Mouse (Mus musculus) hindbrain, embryonic 14.5 days (tissue): ENCODE measurements around the gene Susd4. TPM values are rescaled to one million over a fixed set of nuclear protein-coding genes. Genes with fewer than 3 reads are reported as not detected.

Experiments
- ATAC-seq: fragments of 200-750 bp; cut with Nextera tagmentation; 2 replicates; pipeline ENCODE4 v1.8.0; 2017; ENCODE audit warnings: moderate number of reproducible peaks, mild to moderate bottlenecking, moderate TSS enrichment, moderate library complexity; ENCODE audit not compliant: low FRiP score
- DNase-seq: peaks from one replicate; pipeline ENCODE4 v3.0.0-alpha.2; 2015; ENCODE audit warnings: low spot score
- H3K27ac ChIP-seq: fragments of 300-500 bp; sonication (generic); 2 replicates; pipeline ENCODE4 v1.5.1; 2014; ENCODE audit warnings: mild to moderate bottlenecking, moderate library complexity
- H3K27me3 ChIP-seq: fragments of 300-500 bp; sonication (generic); 2 replicates; pipeline ENCODE4 v1.6.1; 2014; ENCODE audit warnings: mild to moderate bottlenecking, low read length, mixed read lengths; ENCODE audit not compliant: control insufficient read depth, insufficient read depth
- H3K36me3 ChIP-seq: fragments of 300-500 bp; sonication (generic); replicated peaks from 2 replicates; pipeline ENCODE4 v1.6.1; 2014; ENCODE audit not compliant: control insufficient read depth, insufficient read depth
- H3K4me1 ChIP-seq: fragments of 300-500 bp; sonication (generic); replicated peaks from 2 replicates; pipeline ENCODE4 v1.6.1; 2014; ENCODE audit warnings: antibody characterized with exemption, low read length, mixed read lengths; ENCODE audit not compliant: control insufficient read depth, insufficient read depth
- H3K4me2 ChIP-seq: fragments of 300-500 bp; sonication (generic); replicated peaks from 2 replicates; pipeline ENCODE4 v1.6.1; 2014; ENCODE audit warnings: mild to moderate bottlenecking, moderate library complexity
- H3K4me3 ChIP-seq: fragments of 300-500 bp; sonication (generic); replicated peaks from 2 replicates; pipeline ENCODE4 v1.5.1; 2014; ENCODE audit warnings: mild to moderate bottlenecking, low read length
- H3K9ac ChIP-seq: fragments of 300-500 bp; sonication (generic); 2 replicates; pipeline ENCODE4 v1.6.1; 2014
- H3K9me3 ChIP-seq: fragments of 300-500 bp; sonication (generic); 2 replicates; pipeline ENCODE4 v1.6.1; 2016; ENCODE audit warnings: low read length; ENCODE audit not compliant: control insufficient read depth
- WGBS: fragments of 180-500 bp; shearing (Covaris S2); extraction: QIAGEN DNeasy Blood & Tissue Kit; methylation state at CpG from one replicate; pipeline ENCODE4 v1.1.7; 2014; 5-methylcytosine and 5-hydroxymethylcytosine counted together
- polyA plus RNA-seq: library from polyadenylated mRNA; unstranded; fragments of >200 nt; fragmentation: Nextera tagmentation; extraction: Ambion mirVana; gene quantifications from 2 replicates; pipeline ENCODE4 v1.2.1, GENCODE M21; 2014

The Susd4 gene
- polyA plus RNA-seq, 1 experiment from 2014 or later: 73.9 TPM

DNA sequence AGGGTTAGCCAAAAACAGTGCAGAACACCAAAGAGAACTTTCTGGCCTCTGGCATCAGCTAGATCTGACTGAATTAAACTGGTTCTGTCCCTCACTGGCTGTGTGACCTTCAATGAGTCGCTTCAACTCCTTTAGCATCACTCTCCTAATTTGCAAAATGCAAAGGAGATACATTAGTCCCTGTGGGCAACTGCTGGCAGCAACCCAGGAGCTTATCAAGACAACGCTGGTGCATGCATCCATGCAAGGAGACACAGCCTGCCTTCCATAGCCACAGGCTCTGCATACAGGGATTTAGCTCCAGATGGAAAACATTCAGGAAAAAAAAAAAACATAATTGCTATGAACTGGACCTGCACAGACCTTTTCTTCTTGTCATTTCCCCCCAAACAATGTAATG lies 148.9 kb downstream of the Susd4 start:
- H3K9ac ChIP-seq: no peak overlapping the region
- DNase-seq (peak; percentile 40), ATAC-seq (no peak)
- no peak overlapping the region for H3K4me2 ChIP-seq
- no peak overlapping the region for H3K4me3 ChIP-seq
- 41% methylated on average over 2 of the region's 2 CpGs for WGBS
- no peaks in the 10 kb centered on the region for H3K36me3 ChIP-seq
- H3K4me1 ChIP-seq: peaks cover 15% of the 10 kb centered on the region; the same call in 1 of the 2 replicates
- H3K27me3 ChIP-seq: no peaks in the 10 kb centered on the region
- no peak overlapping the region for H3K27ac ChIP-seq
- 0 out of 2 replicates have a peak, but pooled peaks cover 6% of the 10 kb centered on the region for H3K9me3 ChIP-seq

DNA sequence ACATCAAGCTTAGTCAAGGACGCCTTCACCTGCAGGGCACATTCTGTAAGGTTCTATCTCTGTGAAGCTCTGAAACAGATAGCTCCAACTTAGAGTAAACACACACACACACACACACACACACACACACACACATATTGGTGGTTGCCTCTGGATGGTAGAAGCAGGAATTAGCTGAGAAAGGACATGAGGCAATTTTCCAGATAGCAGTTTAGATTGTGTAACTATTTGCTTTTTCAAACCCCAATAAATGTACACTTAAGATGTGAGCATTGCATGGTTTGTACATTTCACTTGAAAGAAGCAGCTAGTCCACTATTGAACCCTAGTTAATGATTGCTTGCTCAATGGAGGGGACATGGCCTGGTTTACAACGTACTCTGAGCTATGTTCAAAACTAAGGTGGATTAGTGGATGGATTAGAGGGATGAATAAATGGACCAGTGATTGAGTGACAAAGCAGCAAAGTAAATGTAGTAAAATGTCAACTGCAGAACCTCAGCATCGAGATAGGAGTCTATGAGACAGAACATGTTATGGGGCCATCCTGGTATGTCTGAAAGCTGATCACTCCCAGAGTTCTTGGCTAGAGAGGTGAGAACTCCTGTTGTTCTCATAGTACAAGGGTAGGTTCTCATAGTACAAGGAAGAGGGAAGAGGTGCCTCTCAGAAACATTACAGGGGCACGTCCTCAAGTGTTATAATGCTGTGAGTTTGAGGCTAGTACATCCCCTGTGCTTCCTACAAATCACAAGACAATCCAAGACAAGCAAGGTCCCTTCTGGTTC lies 150.7 kb downstream of the Susd4 start:
- ATAC-seq (no peak), DNase-seq (no peak)
- no peaks in the 10 kb centered on the region for H3K36me3 ChIP-seq
- H3K27ac ChIP-seq: no peak overlapping the region
- WGBS: 83% methylated on average over 4 of the region's 4 CpGs
- H3K4me1 ChIP-seq: peaks cover 11% of the 10 kb centered on the region
- no peak overlapping the region for H3K4me3 ChIP-seq
- no peak overlapping the region for H3K4me2 ChIP-seq
- no peaks in the 10 kb centered on the region for H3K27me3 ChIP-seq
- H3K9me3 ChIP-seq: 0 out of 2 replicates have a peak, but pooled peaks cover 6% of the 10 kb centered on the region
- H3K9ac ChIP-seq: no peak overlapping the region

DNA sequence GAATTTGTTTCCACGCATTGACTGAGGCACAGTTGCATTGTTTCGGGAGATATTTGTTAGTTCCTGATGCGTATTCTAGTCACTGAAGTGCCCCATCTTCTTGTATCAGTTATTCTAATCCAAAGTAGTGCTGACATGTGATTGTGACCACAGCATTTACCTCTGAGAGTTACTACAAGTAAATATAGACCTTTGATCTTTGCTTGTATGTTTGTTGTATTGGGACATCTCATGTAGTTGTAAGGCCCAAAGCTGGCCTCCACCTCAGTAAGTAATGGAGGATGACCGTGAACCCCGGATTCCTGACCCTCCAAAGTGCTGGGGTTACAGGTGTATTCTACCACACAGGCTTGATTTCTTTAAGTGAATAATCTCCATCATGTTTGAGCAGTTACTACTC lies 152.5 kb downstream of the Susd4 start:
- no peaks in the 10 kb centered on the region for H3K36me3 ChIP-seq

GRCm38 (mm10) chr1:182918718-182919346 lies 155.2 kb downstream of the Susd4 start:
- peak; percentile 75 for ATAC-seq

More for the DNA sequence above, 152.5 kb downstream of the Susd4 start:
- WGBS: 96% methylated on average over 5 of the region's 5 CpGs
- peaks cover 19% of the 10 kb centered on the region for H3K4me1 ChIP-seq
- H3K4me3 ChIP-seq: no peak overlapping the region
- no peaks in the 10 kb centered on the region for H3K27me3 ChIP-seq
- no peak overlapping the region for H3K4me2 ChIP-seq
- H3K27ac ChIP-seq: no peak overlapping the region
- ATAC-seq (no peak), DNase-seq (no peak)
- no peak overlapping the region for H3K9ac ChIP-seq
- 0 out of 2 replicates have a peak, but pooled peaks cover 6% of the 10 kb centered on the region for H3K9me3 ChIP-seq

GRCm38 (mm10) chr1:182922824-182923223 lies 159.2 kb downstream of the Susd4 start:
- peaks cover 31% of the 10 kb centered on the region for H3K4me1 ChIP-seq
- peak overlapping the region; percentile 62 for H3K27ac ChIP-seq
- DNase-seq: no peak
- no peak overlapping the region for H3K4me2 ChIP-seq
- no peak for ATAC-seq
- no peaks in the 10 kb centered on the region for H3K27me3 ChIP-seq
- WGBS: 37% methylated on average over 4 of the region's 4 CpGs
- no peaks in the 10 kb centered on the region for H3K36me3 ChIP-seq
- no peak overlapping the region for H3K4me3 ChIP-seq
- H3K9me3 ChIP-seq: no peaks in the 10 kb centered on the region
- no peak overlapping the region for H3K9ac ChIP-seq

More at GRCm38 (mm10) chr1:182918718-182919346, 155.2 kb downstream of the Susd4 start:
- H3K9ac ChIP-seq: no peak overlapping the region
- no peak overlapping the region for H3K4me2 ChIP-seq
- no peak overlapping the region for H3K4me3 ChIP-seq
- H3K4me1 ChIP-seq: peaks cover 31% of the 10 kb centered on the region
- no peaks in the 10 kb centered on the region for H3K27me3 ChIP-seq
- 25% methylated on average over 8 of the region's 8 CpGs for WGBS
- H3K27ac ChIP-seq: peak overlapping the region; percentile 65
- peak; percentile 52 for DNase-seq
- no peaks in the 10 kb centered on the region for H3K9me3 ChIP-seq
- H3K36me3 ChIP-seq: no peaks in the 10 kb centered on the region

DNA sequence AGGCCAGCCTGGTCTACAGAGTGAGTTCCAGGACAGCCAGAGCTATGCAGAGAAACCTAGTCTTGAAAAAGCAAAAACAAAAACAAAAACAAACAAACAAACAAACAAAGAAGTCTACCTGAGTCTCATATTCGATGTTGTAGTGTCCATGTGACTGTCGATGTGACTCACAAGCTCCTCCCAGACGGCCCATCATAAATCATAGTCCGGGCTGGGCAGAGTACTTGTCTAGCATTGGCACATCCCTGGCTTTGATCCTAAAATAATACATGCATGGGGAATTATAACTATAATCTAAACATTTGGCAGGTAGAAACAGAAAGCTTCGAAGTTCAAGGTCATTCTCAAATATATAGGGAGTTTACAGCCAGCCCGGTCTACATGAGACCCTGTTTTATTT lies 162.8 kb downstream of the Susd4 start:
- DNase-seq (no peak), ATAC-seq (no peak)
- Histone ChIP-seq H3K36me3 (no peaks in the 10 kb centered on the region), H3K4me2 (no peak overlapping the region), H3K9me3 (no peaks in the 10 kb centered on the region), H3K4me1 (peaks cover 13% of the 10 kb centered on the region; the same call in 1 of the 2 replicates), H3K9ac (no peak overlapping the region), H3K27me3 (no peaks in the 10 kb centered on the region), H3K4me3 (no peak overlapping the region), H3K27ac (no peak overlapping the region)
- WGBS: 91% methylated on average over 6 of the region's 6 CpGs

DNA sequence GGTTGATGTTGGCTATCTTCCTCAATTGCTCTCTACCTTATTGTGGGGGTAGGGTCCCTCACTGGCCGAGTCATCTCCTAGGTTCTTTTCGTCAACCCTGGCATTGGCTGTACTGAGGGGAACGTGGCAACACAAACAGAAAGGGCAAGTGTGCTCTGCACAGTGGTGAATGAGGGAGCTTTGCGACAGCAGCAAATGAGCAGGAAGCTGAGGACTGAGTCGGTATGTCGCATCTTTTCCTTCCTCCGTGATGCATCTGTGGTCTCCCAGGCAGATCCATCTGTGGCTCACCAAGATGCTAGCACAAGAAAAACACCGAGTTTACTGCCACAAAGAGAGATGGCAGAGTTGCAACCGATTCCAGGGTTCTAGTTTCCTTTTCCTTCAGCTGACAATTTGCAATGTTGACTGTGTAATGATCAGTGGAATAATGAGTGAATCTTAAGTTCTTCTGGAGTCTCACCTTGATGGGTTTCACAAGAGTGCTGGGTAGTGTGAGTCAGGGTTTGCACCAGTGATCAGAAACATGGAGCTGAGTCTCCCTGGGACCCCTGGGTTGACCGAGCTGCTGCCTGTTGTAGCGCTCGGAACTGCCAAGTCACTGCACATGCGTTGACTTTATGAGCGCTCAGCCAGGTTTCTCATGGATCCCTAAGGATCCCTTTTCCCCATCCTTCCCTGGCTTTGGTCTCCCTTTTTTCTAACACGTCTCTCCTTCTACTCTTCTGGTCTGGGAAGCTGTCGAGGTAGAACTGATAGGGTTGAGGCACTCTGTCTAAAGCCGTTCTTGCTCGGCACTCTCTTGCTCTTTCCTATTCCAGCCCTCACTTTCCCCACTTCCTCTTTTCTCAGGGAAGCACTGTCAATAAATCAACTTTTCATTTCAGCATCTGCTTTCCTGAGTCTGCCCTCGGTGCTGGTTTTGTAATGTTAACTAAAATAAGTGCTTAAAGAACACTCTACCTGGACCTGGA lies 164.5 kb downstream of the Susd4 start:
- Histone ChIP-seq H3K36me3 (no peaks in the 10 kb centered on the region), H3K9me3 (no peaks in the 10 kb centered on the region), H3K9ac (no peak overlapping the region), H3K27me3 (no peaks in the 10 kb centered on the region), H3K27ac (no peak overlapping the region), H3K4me3 (no peak overlapping the region), H3K4me2 (no peak overlapping the region), H3K4me1 (0 out of 2 replicates have a peak, but pooled peaks cover 1% of the 10 kb centered on the region)
- DNase-seq (no peak), ATAC-seq (no peak)
- WGBS: 83% methylated on average over 19 of the region's 19 CpGs

DNA sequence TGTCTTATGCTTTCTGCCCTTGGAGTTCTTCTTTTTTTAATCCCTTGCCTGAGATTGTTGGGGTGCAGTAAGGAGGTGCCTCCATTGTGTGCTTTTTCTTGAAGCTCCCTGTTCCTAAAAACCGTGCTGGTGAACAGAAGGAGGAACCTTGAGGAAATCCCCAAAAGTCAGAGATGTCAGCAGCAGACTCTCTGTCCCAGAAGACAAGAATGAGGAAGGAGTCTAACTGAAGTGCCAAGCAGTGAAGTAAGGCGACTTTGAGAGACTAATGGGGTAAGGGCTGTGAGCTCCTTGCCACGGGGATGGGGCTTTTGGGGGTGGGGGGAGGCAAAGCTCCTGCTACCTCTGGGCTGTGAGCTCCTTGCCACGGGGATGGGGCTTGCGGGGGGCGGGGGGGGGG lies 171.8 kb downstream of the Susd4 start:
- Histone ChIP-seq H3K9me3 (no peaks in the 10 kb centered on the region), H3K27me3 (no peaks in the 10 kb centered on the region), H3K36me3 (no peaks in the 10 kb centered on the region), H3K27ac (no peak overlapping the region), H3K4me2 (no peak overlapping the region), H3K4me1 (0 out of 2 replicates have a peak, but pooled peaks cover 5% of the 10 kb centered on the region), H3K4me3 (no peak overlapping the region), H3K9ac (no peak overlapping the region)
- WGBS: 57% methylated on average over 6 of the region's 6 CpGs
- ATAC-seq (no peak), DNase-seq (no peak)
